Mouse (Mus musculus): ENCODE results near the gene Snap47.

The Snap47 gene

GRCm38 (mm10) chr11:59421967-59422366, 29.0 kb downstream of the Snap47 start:
- DNase-seq (ENCODE audit: low spot score) = no peak

- DNase-seq (ENCODE audit: low spot score) = no peak
Measured at GRCm38 (mm10) chr11:59421436-59421835, 29.6 kb downstream of the Snap47 start.

- DNase-seq (ENCODE audit: low spot score) = no peak
Measured at GRCm38 (mm10) chr11:59418708-59419107, 32.3 kb downstream of the Snap47 start.

- DNase-seq (ENCODE audit: low spot score) = no peak
Measured at GRCm38 (mm10) chr11:59412999-59413863, 37.8 kb downstream of the Snap47 start.

- DNase-seq (ENCODE audit: low spot score) = no peak
Measured at GRCm38 (mm10) chr11:59412058-59412457, 38.9 kb downstream of the Snap47 start.

GRCm38 (mm10) chr11:59410851-59411250, 40.1 kb downstream of the Snap47 start:
- no peak for DNase-seq (ENCODE audit: low spot score)

GRCm38 (mm10) chr11:59405761-59406160, 45.2 kb downstream of the Snap47 start:
- no peak for DNase-seq (ENCODE audit: low spot score)

- no peak for DNase-seq (ENCODE audit: low spot score)
Measured at GRCm38 (mm10) chr11:59400876-59401275, 50.1 kb downstream of the Snap47 start.

- DNase-seq (ENCODE audit: low spot score) = no peak
Measured at GRCm38 (mm10) chr11:59399830-59400229, 51.2 kb downstream of the Snap47 start.

GRCm38 (mm10) chr11:59397536-59398371, 53.2 kb downstream of the Snap47 start:
- no peak for DNase-seq (ENCODE audit: low spot score)

- DNase-seq (ENCODE audit: low spot score) = no peak
Measured at GRCm38 (mm10) chr11:59394451-59394850, 56.5 kb downstream of the Snap47 start.

GRCm38 (mm10) chr11:59393591-59393990, 57.4 kb downstream of the Snap47 start:
- DNase-seq (ENCODE audit: low spot score) = peak; percentile 16

GRCm38 (mm10) chr11:59392300-59392699, 58.7 kb downstream of the Snap47 start:
- DNase-seq (ENCODE audit: low spot score) = no peak

- DNase-seq (ENCODE audit: low spot score) = no peak
Measured at GRCm38 (mm10) chr11:59390470-59390869, 60.5 kb downstream of the Snap47 start.

- no peak for DNase-seq (ENCODE audit: low spot score)
Measured at GRCm38 (mm10) chr11:59389617-59390016, 61.4 kb downstream of the Snap47 start.

GRCm38 (mm10) chr11:59388806-59389205, 62.2 kb downstream of the Snap47 start:
- DNase-seq (ENCODE audit: low spot score) = no peak

- no peak for DNase-seq (ENCODE audit: low spot score)
Measured at GRCm38 (mm10) chr11:59387471-59387870, 63.5 kb downstream of the Snap47 start.

- no peak for DNase-seq (ENCODE audit: low spot score)
Measured at GRCm38 (mm10) chr11:59385123-59385522, 65.9 kb downstream of the Snap47 start.

GRCm38 (mm10) chr11:59384441-59384959, 66.5 kb downstream of the Snap47 start:
- no peak for DNase-seq (ENCODE audit: low spot score)

- DNase-seq (ENCODE audit: low spot score) = no peak
Measured at GRCm38 (mm10) chr11:59379547-59379946, 71.4 kb downstream of the Snap47 start.

GRCm38 (mm10) chr11:59377999-59378398, 73.0 kb downstream of the Snap47 start:
- no peak for DNase-seq (ENCODE audit: low spot score)

- no peak for DNase-seq (ENCODE audit: low spot score)
Measured at GRCm38 (mm10) chr11:59375475-59375874, 75.5 kb downstream of the Snap47 start, which contains the start of gene Prss38. Prss38 (minus strand) TSS chr11:59375657.

GRCm38 (mm10) chr11:59369848-59370247, 81.1 kb downstream of the Snap47 start:
- DNase-seq (ENCODE audit: low spot score) = no peak

Data from adipocyte (in vitro differentiated cells).